Mouse (Mus musculus) intestine, embryonic 15.5 days (tissue): ENCODE data around the gene Nf2. TPM values are rescaled to one million over a fixed set of nuclear protein-coding genes. Genes with fewer than 3 reads are reported as not detected.

Source experiments
- ATAC-seq: fragments of 200-750 bp; cut with Nextera tagmentation; 2 replicates; pipeline ENCODE4 v1.8.0; 2017; ENCODE audit warnings: moderate TSS enrichment, moderate library complexity
- H3K27ac ChIP-seq: fragments of 300-500 bp; sonication (generic); 2 replicates; pipeline ENCODE4 v1.5.1; 2015; ENCODE audit warnings: mild to moderate bottlenecking, inconsistent platforms
- H3K27me3 ChIP-seq: fragments of 300-500 bp; sonication (generic); replicated peaks from 2 replicates; pipeline ENCODE4 v1.6.1; 2015; ENCODE audit warnings: inconsistent platforms
- H3K36me3 ChIP-seq: fragments of 300-500 bp; sonication (generic); 2 replicates; pipeline ENCODE4 v1.6.1; 2015; ENCODE audit warnings: inconsistent platforms
- H3K4me1 ChIP-seq: fragments of 300-500 bp; sonication (generic); replicated peaks from 2 replicates; pipeline ENCODE4 v1.6.1; 2015; ENCODE audit warnings: inconsistent platforms
- H3K4me2 ChIP-seq: fragments of 300-500 bp; sonication (generic); replicated peaks from 2 replicates; pipeline ENCODE4 v1.6.1; 2015; ENCODE audit warnings: mild to moderate bottlenecking, inconsistent platforms
- H3K4me3 ChIP-seq: fragments of 300-500 bp; sonication (generic); replicated peaks from 2 replicates; pipeline ENCODE4 v1.5.1; 2015; ENCODE audit warnings: inconsistent platforms
- H3K9ac ChIP-seq: fragments of 300-500 bp; sonication (generic); 2 replicates; pipeline ENCODE4 v1.6.1; 2015; ENCODE audit warnings: inconsistent platforms
- H3K9me3 ChIP-seq: fragments of 300-500 bp; sonication (generic); 2 replicates; pipeline ENCODE4 v1.6.1; 2016; ENCODE audit warnings: inconsistent platforms
- WGBS: fragments of 180-500 bp; shearing (Covaris S2); methylation state at CpG from one replicate; pipeline ENCODE4 v1.1.7; 2015; 5-methylcytosine and 5-hydroxymethylcytosine counted together
- polyA plus RNA-seq: library from polyadenylated mRNA; unstranded; fragments of >200 nt; fragmentation: Nextera tagmentation; extraction: Ambion mirVana; gene quantifications from 2 replicates; pipeline ENCODE4 v1.2.1, GENCODE M21; 2015

Gene Nf2
- polyA plus RNA-seq, 1 experiment from 2014 or later, result 42.1 TPM

DNA sequence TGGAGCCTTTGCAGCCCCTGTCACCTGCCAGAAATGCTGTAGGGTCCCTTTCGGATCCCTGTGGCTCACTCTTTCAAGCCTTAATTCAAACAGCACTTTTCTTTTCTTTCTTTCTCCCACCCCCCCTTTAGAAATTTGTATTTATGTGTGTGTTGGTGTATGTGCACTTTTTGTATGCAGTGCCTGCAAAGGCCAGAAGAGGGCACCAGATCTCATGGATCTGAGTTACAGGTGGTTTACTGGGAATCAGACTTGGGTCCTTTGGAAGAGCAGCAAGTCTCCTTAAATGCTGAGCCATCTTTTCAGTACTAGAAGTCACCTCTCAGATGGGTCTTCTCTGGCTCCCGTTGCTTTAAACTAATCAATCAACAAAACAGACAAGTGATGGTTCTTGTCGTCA lies 95.3 kb downstream of the Nf2 start:
- no peak overlapping the region for H3K9ac ChIP-seq
- H3K27ac ChIP-seq, result no peak overlapping the region
- H3K4me1 ChIP-seq, result no peaks in the 10 kb centered on the region
- ATAC-seq, result no peak
- WGBS, result 81% methylated on average over 3 of the region's 3 CpGs
- no peak overlapping the region for H3K4me2 ChIP-seq
- peaks cover 18% of the 10 kb centered on the region for H3K27me3 ChIP-seq
- no peak overlapping the region for H3K4me3 ChIP-seq
- H3K9me3 ChIP-seq, result no peaks in the 10 kb centered on the region
- no peaks in the 10 kb centered on the region for H3K36me3 ChIP-seq

DNA sequence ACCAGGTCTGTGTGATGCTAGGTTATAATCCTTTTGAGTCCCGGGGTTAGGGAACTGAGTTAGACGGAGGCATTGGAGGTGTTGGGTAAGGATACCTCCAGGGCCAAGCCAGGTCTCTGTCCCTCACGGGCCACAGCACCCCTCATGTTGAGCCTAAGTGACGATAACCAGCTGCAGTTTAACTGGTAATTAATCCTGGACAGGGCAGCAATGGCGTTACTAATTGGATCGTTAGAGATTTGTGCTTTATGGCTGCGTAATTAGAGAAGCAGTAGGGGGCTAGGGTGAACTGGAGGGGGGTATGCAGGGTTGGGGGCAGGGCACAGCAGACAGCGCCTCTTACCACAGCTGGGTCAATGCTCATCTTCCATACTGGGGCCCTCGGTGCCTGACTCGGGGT lies 96.5 kb downstream of the Nf2 start:
- H3K4me2 ChIP-seq, result no peak overlapping the region
- H3K36me3 ChIP-seq, result no peaks in the 10 kb centered on the region
- H3K4me3 ChIP-seq, result no peak overlapping the region
- no peaks in the 10 kb centered on the region for H3K9me3 ChIP-seq
- H3K27ac ChIP-seq, result no peak overlapping the region
- 47% methylated on average over 10 of the region's 10 CpGs for WGBS
- peaks cover 30% of the 10 kb centered on the region for H3K27me3 ChIP-seq
- ATAC-seq, result no peak
- H3K4me1 ChIP-seq, result no peaks in the 10 kb centered on the region
- no peak overlapping the region for H3K9ac ChIP-seq

DNA sequence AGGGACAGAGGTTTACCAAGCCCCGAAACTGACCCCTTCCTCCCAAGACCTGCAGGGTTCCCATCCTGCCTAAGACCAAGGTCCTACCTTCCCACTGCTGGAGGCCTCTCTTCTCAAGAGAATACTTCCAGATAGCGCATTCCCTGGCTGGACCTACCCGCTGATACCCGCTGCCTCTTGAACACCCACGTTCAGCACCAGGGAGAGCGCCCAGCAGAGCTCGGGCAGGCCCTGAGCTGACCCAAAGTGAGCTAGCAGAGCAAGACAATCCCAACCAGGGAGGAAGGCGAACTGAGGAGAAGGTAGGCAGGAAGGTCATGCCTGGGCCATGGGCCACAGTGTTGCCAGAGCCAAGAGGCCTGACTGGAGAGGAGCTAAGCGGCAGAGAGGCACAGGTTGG lies 99.1 kb downstream of the Nf2 start:
- H3K4me2 ChIP-seq, result no peak overlapping the region
- H3K27ac ChIP-seq, result no peak overlapping the region
- H3K4me1 ChIP-seq, result peaks cover 13% of the 10 kb centered on the region
- no peaks in the 10 kb centered on the region for H3K9me3 ChIP-seq
- H3K9ac ChIP-seq, result no peak overlapping the region
- H3K36me3 ChIP-seq, result no peaks in the 10 kb centered on the region
- WGBS, result 6% methylated on average over 9 of the region's 9 CpGs
- ATAC-seq, result peak; percentile 42; the same call in 1 of the 2 replicates
- H3K4me3 ChIP-seq, result no peak overlapping the region
- peaks cover 55% of the 10 kb centered on the region for H3K27me3 ChIP-seq

DNA sequence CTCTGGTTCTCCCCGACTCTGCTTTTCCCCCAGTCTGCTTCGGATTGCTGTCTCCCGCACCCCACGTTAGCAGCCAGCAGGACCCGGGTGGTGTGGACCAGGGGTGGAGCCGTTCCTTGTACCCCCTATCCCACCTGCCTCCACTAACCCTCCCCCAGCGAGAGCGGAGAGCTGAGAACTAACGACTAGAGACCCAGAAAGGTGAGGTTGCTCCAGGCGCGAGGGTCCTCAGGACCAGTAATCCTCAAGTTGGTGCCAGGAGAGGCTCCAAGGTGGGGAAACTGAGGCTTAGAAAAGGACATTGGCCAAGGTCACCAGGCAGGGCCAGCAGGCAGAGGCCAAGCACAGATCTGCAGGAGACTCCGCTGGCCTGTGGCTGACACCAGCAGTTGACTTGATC lies 102.1 kb downstream of the Nf2 start:
- peaks cover 82% of the 10 kb centered on the region for H3K27me3 ChIP-seq
- H3K4me2 ChIP-seq, result peak overlapping the region; percentile 94
- no peaks in the 10 kb centered on the region for H3K36me3 ChIP-seq
- no peak overlapping the region for H3K27ac ChIP-seq
- WGBS, result 2% methylated on average over 11 of the region's 12 CpGs
- peaks cover 13% of the 10 kb centered on the region for H3K4me1 ChIP-seq
- H3K4me3 ChIP-seq, result peak overlapping the region; percentile 49
- no peak overlapping the region for H3K9ac ChIP-seq
- ATAC-seq, result no peak
- H3K9me3 ChIP-seq, result no peaks in the 10 kb centered on the region

DNA sequence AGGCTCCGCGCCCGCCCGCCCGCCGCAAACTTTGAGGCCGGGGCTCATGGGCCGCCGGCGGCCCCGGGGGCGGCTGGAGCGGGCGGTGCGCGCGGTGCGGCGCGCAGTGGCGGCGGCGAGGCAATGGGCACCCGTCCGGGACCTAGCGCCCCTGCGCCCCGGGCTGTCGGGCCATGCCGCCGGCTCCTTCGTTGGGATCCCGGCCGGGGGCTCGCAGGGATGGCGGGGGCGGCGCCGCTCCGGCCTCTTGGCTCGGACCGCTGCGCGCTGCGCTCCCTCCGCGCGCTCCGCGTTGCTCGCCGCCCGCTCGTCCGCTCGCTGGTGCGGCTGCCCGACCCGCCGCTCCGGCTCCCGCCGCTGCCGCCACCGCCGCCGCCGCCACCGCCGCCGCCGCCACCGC lies 102.6 kb downstream of the Nf2 start, which contains the start of gene Cabp7:
Gene Cabp7, minus strand, starts transcription at position 46 of the 400 bp plus-strand sequence.
- peak within 1 kb of the TSS; percentile 49 for H3K4me3 ChIP-seq
- H3K9ac ChIP-seq, result 0 out of 2 replicates have a peak within 1 kb of the TSS, but pooled peaks have one; percentile 4
- 0 out of 2 replicates have a peak, but pooled peaks have one; percentile 18 for ATAC-seq
- H3K27me3 ChIP-seq, result peaks cover 84% of the 10 kb centered on the region
- H3K9me3 ChIP-seq, result no peaks in the 10 kb centered on the region
- no peaks in the 10 kb centered on the region for H3K36me3 ChIP-seq
- no peak within 1 kb of the TSS for H3K27ac ChIP-seq
- peaks cover 13% of the 10 kb centered on the region for H3K4me1 ChIP-seq
- under 1% methylated on average over 49 of the region's 73 CpGs for WGBS
- H3K4me2 ChIP-seq, result peak within 1 kb of the TSS; percentile 94

DNA sequence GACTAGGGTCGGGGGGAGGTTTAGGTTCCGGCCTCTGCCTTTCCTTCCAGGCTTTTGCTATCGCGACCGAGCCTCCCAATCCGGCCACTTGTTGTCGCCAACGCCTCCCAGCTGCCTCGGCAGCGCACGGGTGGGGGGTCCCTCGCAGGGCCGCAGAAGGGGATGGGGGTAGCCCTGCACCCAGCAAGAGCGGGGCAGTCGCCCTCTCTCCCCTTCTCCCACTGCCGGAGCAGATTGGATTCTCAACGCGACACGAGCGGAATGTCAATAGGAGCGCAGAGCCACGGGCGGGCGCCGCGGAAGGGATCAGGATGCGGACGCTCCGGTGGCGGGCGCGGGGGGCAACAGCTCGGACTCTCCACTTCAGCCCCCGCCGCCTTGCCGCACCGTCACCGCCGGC lies 103.4 kb downstream of the Nf2 start:
- WGBS, result 1% methylated on average over 39 of the region's 39 CpGs
- Histone ChIP-seq H3K27ac (no peak overlapping the region), H3K4me1 (peaks cover 13% of the 10 kb centered on the region), H3K36me3 (no peaks in the 10 kb centered on the region), H3K4me2 (peak overlapping the region; percentile 94), H3K9ac (0 out of 2 replicates have a peak overlapping the region, but pooled peaks have one; percentile 4), H3K9me3 (no peaks in the 10 kb centered on the region), H3K27me3 (peaks cover 84% of the 10 kb centered on the region), H3K4me3 (peak overlapping the region; percentile 49)
- ATAC-seq, result no peak

DNA sequence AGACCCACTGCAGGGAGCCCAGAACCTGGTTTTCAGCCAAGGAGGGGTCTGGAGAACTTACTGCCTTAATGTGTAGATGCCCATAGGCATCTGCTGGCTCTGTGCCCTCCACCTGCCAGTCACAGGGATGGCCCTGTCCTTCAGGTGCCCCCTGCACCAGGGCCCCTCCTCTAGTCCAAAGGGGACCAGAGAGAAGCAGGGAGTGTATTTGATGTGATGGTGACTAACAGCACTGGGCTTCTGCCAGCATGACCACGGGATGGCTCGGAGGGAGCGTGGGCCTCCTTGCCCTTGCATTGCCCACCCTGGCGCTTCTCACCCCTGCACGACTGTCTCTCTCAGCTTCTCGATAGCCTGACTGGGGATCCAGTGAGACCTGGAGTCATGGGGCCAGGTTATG lies 104.6 kb downstream of the Nf2 start:
- H3K4me1 ChIP-seq, result peaks cover 13% of the 10 kb centered on the region
- no peak overlapping the region for H3K9ac ChIP-seq
- no peak overlapping the region for H3K4me3 ChIP-seq
- no peaks in the 10 kb centered on the region for H3K36me3 ChIP-seq
- ATAC-seq, result no peak
- peaks cover 76% of the 10 kb centered on the region for H3K27me3 ChIP-seq
- no peak overlapping the region for H3K4me2 ChIP-seq
- no peak overlapping the region for H3K27ac ChIP-seq
- 61% methylated on average over 6 of the region's 6 CpGs for WGBS
- H3K9me3 ChIP-seq, result no peaks in the 10 kb centered on the region

DNA sequence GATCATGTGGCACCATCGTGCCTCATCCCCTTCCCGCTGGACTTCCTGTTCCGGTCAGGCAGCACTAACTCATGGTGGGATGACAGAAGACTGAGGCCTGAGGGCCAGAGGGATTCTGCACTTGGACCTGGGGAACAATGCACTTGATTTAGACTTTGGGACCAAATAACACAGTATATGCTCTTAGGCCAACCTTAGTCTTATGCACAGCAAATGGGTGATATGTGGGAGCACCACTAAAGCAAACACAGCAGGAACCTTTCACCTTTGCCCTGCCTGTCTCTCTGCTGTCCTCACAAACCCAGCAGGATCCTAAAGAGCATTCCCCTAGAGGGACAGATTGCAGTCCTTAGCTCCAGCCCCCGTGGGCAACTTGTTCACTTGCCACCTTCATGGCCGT lies 108.6 kb downstream of the Nf2 start:
- WGBS, result 47% methylated on average over 5 of the region's 5 CpGs

DNA sequence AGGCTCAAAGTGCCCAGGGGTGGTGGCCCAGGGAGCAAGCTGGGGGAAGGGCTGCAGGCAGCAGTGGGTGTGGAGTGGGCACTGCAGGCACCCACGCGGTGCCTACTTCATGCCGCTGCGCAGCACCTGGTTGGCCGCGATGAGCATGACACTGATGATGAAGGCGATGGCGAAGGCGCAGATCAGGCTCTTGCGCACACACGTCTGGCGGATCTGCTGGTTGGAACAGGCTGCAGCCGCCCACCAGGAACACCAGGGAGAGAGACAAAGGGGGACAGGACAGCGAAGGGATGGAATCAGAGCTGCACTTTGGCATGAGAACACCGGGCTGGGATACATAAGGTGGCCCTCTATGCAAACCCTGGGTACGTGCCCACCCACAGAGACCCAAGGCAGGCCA lies 110.6 kb downstream of the Nf2 start:
- Histone ChIP-seq H3K4me1 (no peaks in the 10 kb centered on the region), H3K36me3 (no peaks in the 10 kb centered on the region), H3K9me3 (no peaks in the 10 kb centered on the region), H3K4me3 (no peak overlapping the region), H3K27ac (no peak overlapping the region), H3K4me2 (no peak overlapping the region), H3K27me3 (peaks cover 16% of the 10 kb centered on the region; the same call in 1 of the 2 replicates), H3K9ac (no peak overlapping the region)
- no peak for ATAC-seq
- WGBS, result 93% methylated on average over 16 of the region's 16 CpGs

More for the DNA sequence above, 108.6 kb downstream of the Nf2 start:
- Histone ChIP-seq H3K36me3 (no peaks in the 10 kb centered on the region), H3K4me2 (no peak overlapping the region), H3K9me3 (no peaks in the 10 kb centered on the region), H3K27me3 (peaks cover 37% of the 10 kb centered on the region), H3K27ac (no peak overlapping the region), H3K4me3 (no peak overlapping the region), H3K9ac (no peak overlapping the region), H3K4me1 (peaks cover 2% of the 10 kb centered on the region)
- ATAC-seq, result no peak

DNA sequence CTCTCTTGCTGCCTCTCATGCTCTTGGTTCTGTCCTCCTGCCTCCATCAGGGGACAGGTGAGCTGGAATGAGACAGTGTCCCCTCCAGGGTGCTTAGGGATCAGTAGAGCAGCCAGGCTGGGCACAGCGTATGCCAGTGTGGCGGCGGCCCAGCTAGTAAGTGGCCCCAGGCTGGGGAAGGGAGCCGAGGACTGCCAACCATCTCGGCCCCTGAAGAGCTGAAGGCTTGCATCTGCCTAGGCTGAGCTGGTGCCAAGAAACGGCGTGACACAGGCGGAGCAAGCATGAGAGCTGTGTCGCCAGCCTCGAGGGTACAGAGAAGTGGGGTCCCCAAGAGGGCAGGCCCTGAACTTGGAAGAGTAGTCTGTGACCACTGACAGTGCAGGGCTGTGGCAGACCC lies 111.7 kb downstream of the Nf2 start:
- Histone ChIP-seq H3K36me3 (no peaks in the 10 kb centered on the region), H3K9ac (no peak overlapping the region), H3K4me3 (no peak overlapping the region), H3K4me2 (no peak overlapping the region), H3K27ac (no peak overlapping the region), H3K4me1 (no peaks in the 10 kb centered on the region), H3K27me3 (peaks cover 6% of the 10 kb centered on the region; the same call in 1 of the 2 replicates), H3K9me3 (no peaks in the 10 kb centered on the region)
- ATAC-seq, result no peak
- WGBS, result 83% methylated on average over 10 of the region's 10 CpGs

DNA sequence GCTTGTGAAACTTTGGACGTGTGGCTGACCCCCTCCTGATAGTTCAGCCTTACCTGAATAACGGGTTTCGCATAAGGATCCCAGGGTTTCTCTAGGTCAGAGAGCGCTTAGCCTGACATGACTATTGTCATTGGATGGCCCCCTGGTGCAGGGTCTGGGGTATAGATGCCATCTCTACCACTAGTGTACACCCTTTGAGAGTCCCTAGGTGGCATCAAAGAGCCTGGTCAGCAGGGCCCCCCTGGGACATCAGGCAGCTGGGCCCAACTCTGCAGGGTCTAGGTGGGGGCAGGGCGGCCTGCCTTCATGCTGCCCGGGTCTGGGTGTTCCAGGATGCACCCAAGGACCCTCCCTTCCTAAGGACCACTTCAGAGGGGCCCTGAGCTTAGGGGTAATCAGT lies 113.0 kb downstream of the Nf2 start:
- Histone ChIP-seq H3K4me3 (no peak overlapping the region), H3K4me2 (no peak overlapping the region), H3K27me3 (no peaks in the 10 kb centered on the region), H3K9me3 (no peaks in the 10 kb centered on the region), H3K27ac (no peak overlapping the region), H3K9ac (no peak overlapping the region), H3K36me3 (no peaks in the 10 kb centered on the region), H3K4me1 (no peaks in the 10 kb centered on the region)
- no peak for ATAC-seq
- 52% methylated on average over 6 of the region's 6 CpGs for WGBS

DNA sequence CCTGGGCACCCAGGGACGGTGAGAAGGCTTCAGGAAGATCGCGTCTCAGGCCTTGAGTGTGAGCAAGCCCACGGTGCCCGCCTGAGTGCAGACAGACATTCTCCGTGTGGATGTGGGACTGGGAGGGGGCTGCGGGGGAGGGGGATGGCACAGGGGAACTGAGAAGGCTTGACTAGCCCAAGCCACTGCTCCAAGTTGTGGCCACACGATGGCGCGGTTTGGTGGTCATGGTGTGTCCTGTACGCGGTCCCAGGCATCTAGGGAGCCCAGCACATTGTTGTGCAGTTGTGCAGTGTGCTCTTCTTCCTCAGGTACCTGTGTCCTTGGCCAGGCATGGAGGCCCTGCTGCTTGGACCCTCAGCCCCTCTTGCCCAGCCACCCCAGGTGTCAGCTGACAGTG lies 115.2 kb downstream of the Nf2 start:
- Histone ChIP-seq H3K9ac (no peak overlapping the region), H3K4me2 (no peak overlapping the region), H3K4me3 (no peak overlapping the region), H3K36me3 (no peaks in the 10 kb centered on the region), H3K9me3 (no peaks in the 10 kb centered on the region), H3K4me1 (0 out of 2 replicates have a peak, but pooled peaks cover 4% of the 10 kb centered on the region), H3K27me3 (no peaks in the 10 kb centered on the region), H3K27ac (no peak overlapping the region)
- no peak for ATAC-seq
- 42% methylated on average over 12 of the region's 12 CpGs for WGBS

DNA sequence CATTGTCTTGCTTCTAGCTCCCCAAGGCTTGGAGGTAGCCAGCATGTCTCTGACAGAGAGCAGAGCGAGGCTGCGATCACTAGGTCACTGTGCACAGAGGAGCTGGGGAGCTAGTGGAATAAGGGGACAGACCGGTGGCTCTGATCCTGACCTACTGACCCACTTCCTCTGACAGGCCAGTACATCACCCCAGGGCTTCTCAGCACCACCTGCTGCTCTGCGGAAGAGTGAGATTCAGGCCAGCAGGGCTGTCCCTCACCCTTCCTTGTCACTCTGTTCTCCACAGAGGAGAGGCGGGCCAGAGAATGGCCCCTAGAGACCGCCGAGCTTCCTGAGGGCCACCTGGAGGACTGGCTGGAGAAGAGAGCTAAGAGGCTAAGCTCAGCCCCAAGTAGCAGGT lies 117.6 kb downstream of the Nf2 start:
- H3K9me3 ChIP-seq, result no peaks in the 10 kb centered on the region
- 0 out of 2 replicates have a peak, but pooled peaks cover 4% of the 10 kb centered on the region for H3K4me1 ChIP-seq
- H3K4me3 ChIP-seq, result no peak overlapping the region
- H3K4me2 ChIP-seq, result no peak overlapping the region
- no peak overlapping the region for H3K9ac ChIP-seq
- ATAC-seq, result no peak
- no peaks in the 10 kb centered on the region for H3K27me3 ChIP-seq
- H3K27ac ChIP-seq, result no peak overlapping the region
- no peaks in the 10 kb centered on the region for H3K36me3 ChIP-seq
- 73% methylated on average over 7 of the region's 7 CpGs for WGBS
